Mouse (Mus musculus): ENCODE results near the gene Cmah. TPM values are rescaled to one million over a fixed set of nuclear protein-coding genes. Genes with fewer than 3 reads are reported as not detected.
"Not testable (repeated sequence)": the region's sequence is repeated elsewhere in the genome, so short reads cannot be mapped to it uniquely, and the experiment has no call there.

Cmah gene
- polyA plus RNA-seq, 1 experiment: 1.1 TPM

GRCm38 (mm10) chr13:24338343-24338861, 11.2 kb downstream of the Cmah start:
- Histone ChIP-seq H3K27ac (ENCODE audit: insufficient read depth, low read length) (no peak overlapping the region), H3K4me1 (ENCODE audit: control insufficient read depth, insufficient read depth, low read length) (0 out of 2 replicates have a peak, but pooled peaks cover 2% of the 10 kb centered on the region)
- TF ChIP-seq CTCF (IDR thresholded peaks at IDR 0.05; ENCODE audit: borderline replicate concordance, insufficient read depth, low read length) (no peak), POLR2A (IDR thresholded peaks at IDR 0.05; ENCODE audit: low read depth, low read length) (no peak)

GRCm38 (mm10) chr13:24339907-24340306, 12.7 kb downstream of the Cmah start:
- TF ChIP-seq CTCF (IDR thresholded peaks at IDR 0.05; ENCODE audit: borderline replicate concordance, insufficient read depth, low read length) (no peak), POLR2A (IDR thresholded peaks at IDR 0.05; ENCODE audit: low read depth, low read length) (no peak)
- 0 out of 2 replicates have a peak, but pooled peaks cover 2% of the 10 kb centered on the region for H3K4me1 ChIP-seq (ENCODE audit: control insufficient read depth, insufficient read depth, low read length)
- no peak overlapping the region for H3K4me3 ChIP-seq (ENCODE audit: insufficient read depth, low read length)
- H3K27ac ChIP-seq (ENCODE audit: insufficient read depth, low read length): no peak overlapping the region

More at GRCm38 (mm10) chr13:24338343-24338861, 11.2 kb downstream of the Cmah start:
- H3K4me3 ChIP-seq (ENCODE audit: insufficient read depth, low read length): no peak overlapping the region

GRCm38 (mm10) chr13:24340462-24340861, 13.3 kb downstream of the Cmah start:
- TF ChIP-seq POLR2A (IDR thresholded peaks at IDR 0.05; ENCODE audit: low read depth, low read length) (no peak), CTCF (IDR thresholded peaks at IDR 0.05; ENCODE audit: borderline replicate concordance, insufficient read depth, low read length) (no peak)
- Histone ChIP-seq H3K27ac (ENCODE audit: insufficient read depth, low read length) (no peak overlapping the region), H3K4me1 (ENCODE audit: control insufficient read depth, insufficient read depth, low read length) (0 out of 2 replicates have a peak, but pooled peaks cover 2% of the 10 kb centered on the region)

GRCm38 (mm10) chr13:24342091-24342490, 14.9 kb downstream of the Cmah start:
- no peak overlapping the region for H3K4me3 ChIP-seq (ENCODE audit: insufficient read depth, low read length)
- no peak overlapping the region for H3K27ac ChIP-seq (ENCODE audit: insufficient read depth, low read length)
- H3K4me1 ChIP-seq (ENCODE audit: control insufficient read depth, insufficient read depth, low read length): 0 out of 2 replicates have a peak, but pooled peaks cover 2% of the 10 kb centered on the region
- no peak for TF ChIP-seq POLR2A (IDR thresholded peaks at IDR 0.05; ENCODE audit: low read depth, low read length)
- TF ChIP-seq CTCF (IDR thresholded peaks at IDR 0.05; ENCODE audit: borderline replicate concordance, insufficient read depth, low read length): no peak

More at GRCm38 (mm10) chr13:24340462-24340861, 13.3 kb downstream of the Cmah start:
- H3K4me3 ChIP-seq (ENCODE audit: insufficient read depth, low read length): no peak overlapping the region

- no peak overlapping the region for H3K4me3 ChIP-seq (ENCODE audit: insufficient read depth, low read length)
- no peaks in the 10 kb centered on the region for H3K4me1 ChIP-seq (ENCODE audit: control insufficient read depth, insufficient read depth, low read length)
- H3K27ac ChIP-seq (ENCODE audit: insufficient read depth, low read length): no peak overlapping the region
- TF ChIP-seq POLR2A (IDR thresholded peaks at IDR 0.05; ENCODE audit: low read depth, low read length) (no peak), CTCF (IDR thresholded peaks at IDR 0.05; ENCODE audit: borderline replicate concordance, insufficient read depth, low read length) (no peak)
Observed at GRCm38 (mm10) chr13:24353004-24353403, 25.8 kb downstream of the Cmah start.

GRCm38 (mm10) chr13:24354751-24355150, 27.5 kb downstream of the Cmah start:
- no peaks in the 10 kb centered on the region for H3K4me1 ChIP-seq (ENCODE audit: control insufficient read depth, insufficient read depth, low read length)

GRCm38 (mm10) chr13:24359181-24359580, 32.0 kb downstream of the Cmah start:
- Histone ChIP-seq H3K4me3 (ENCODE audit: insufficient read depth, low read length) (no peak overlapping the region), H3K4me1 (ENCODE audit: control insufficient read depth, insufficient read depth, low read length) (no peaks in the 10 kb centered on the region), H3K27ac (ENCODE audit: insufficient read depth, low read length) (no peak overlapping the region)
- no peak for TF ChIP-seq CTCF (IDR thresholded peaks at IDR 0.05; ENCODE audit: borderline replicate concordance, insufficient read depth, low read length)
- no peak for TF ChIP-seq POLR2A (IDR thresholded peaks at IDR 0.05; ENCODE audit: low read depth, low read length)

More at GRCm38 (mm10) chr13:24354751-24355150, 27.5 kb downstream of the Cmah start:
- H3K4me3 ChIP-seq (ENCODE audit: insufficient read depth, low read length): no peak overlapping the region
- TF ChIP-seq POLR2A (IDR thresholded peaks at IDR 0.05; ENCODE audit: low read depth, low read length): no peak
- no peak for TF ChIP-seq CTCF (IDR thresholded peaks at IDR 0.05; ENCODE audit: borderline replicate concordance, insufficient read depth, low read length)
- H3K27ac ChIP-seq (ENCODE audit: insufficient read depth, low read length): no peak overlapping the region

- H3K4me3 ChIP-seq (ENCODE audit: insufficient read depth, low read length): no peak overlapping the region
- no peak for TF ChIP-seq POLR2A (IDR thresholded peaks at IDR 0.05; ENCODE audit: low read depth, low read length)
- TF ChIP-seq CTCF (IDR thresholded peaks at IDR 0.05; ENCODE audit: borderline replicate concordance, insufficient read depth, low read length): no peak
- H3K4me1 ChIP-seq (ENCODE audit: control insufficient read depth, insufficient read depth, low read length): no peaks in the 10 kb centered on the region
- no peak overlapping the region for H3K27ac ChIP-seq (ENCODE audit: insufficient read depth, low read length)
Observed at GRCm38 (mm10) chr13:24365191-24365590, 38.0 kb downstream of the Cmah start.

GRCm38 (mm10) chr13:24372893-24373599, 45.8 kb downstream of the Cmah start:
- Histone ChIP-seq H3K4me3 (ENCODE audit: insufficient read depth, low read length) (no peak overlapping the region), H3K4me1 (ENCODE audit: control insufficient read depth, insufficient read depth, low read length) (peaks cover 5% of the 10 kb centered on the region), H3K27ac (ENCODE audit: insufficient read depth, low read length) (no peak overlapping the region)
- TF ChIP-seq CTCF (IDR thresholded peaks at IDR 0.05; ENCODE audit: borderline replicate concordance, insufficient read depth, low read length) (no peak), POLR2A (IDR thresholded peaks at IDR 0.05; ENCODE audit: low read depth, low read length) (no peak)

- not testable (repeated sequence) for H3K4me1 ChIP-seq (ENCODE audit: control insufficient read depth, insufficient read depth, low read length)
- peak overlapping the region; percentile 96 for H3K27ac ChIP-seq (ENCODE audit: insufficient read depth, low read length)
Observed at GRCm38 (mm10) chr13:24374606-24375005, 47.4 kb downstream of the Cmah start.

More at GRCm38 (mm10) chr13:24374606-24375005, 47.4 kb downstream of the Cmah start:
- not testable (repeated sequence) for H3K4me3 ChIP-seq (ENCODE audit: insufficient read depth, low read length)
